Mouse (Mus musculus) testis, adult 2 months (tissue): ENCODE results near the gene Slc4a11.

Source experiments
- CTCF ChIP-seq: fragments of 200-500 bp; IDR thresholded peaks from 2 replicates; pipeline ENCODE4 v1.5.1; 2012; ENCODE audit warnings: low read depth, mild to moderate bottlenecking, inconsistent platforms, low read length, moderate library complexity; ENCODE audit not compliant: control insufficient read depth, insufficient read depth, insufficient replicate concordance
- POLR2A ChIP-seq: fragments of 200-500 bp; IDR thresholded peaks from 2 replicates; pipeline ENCODE4 v1.6.1; 2012; ENCODE audit warnings: low read depth, mild to moderate bottlenecking, inconsistent platforms, low read length, moderate library complexity; ENCODE audit not compliant: control insufficient read depth

DNA sequence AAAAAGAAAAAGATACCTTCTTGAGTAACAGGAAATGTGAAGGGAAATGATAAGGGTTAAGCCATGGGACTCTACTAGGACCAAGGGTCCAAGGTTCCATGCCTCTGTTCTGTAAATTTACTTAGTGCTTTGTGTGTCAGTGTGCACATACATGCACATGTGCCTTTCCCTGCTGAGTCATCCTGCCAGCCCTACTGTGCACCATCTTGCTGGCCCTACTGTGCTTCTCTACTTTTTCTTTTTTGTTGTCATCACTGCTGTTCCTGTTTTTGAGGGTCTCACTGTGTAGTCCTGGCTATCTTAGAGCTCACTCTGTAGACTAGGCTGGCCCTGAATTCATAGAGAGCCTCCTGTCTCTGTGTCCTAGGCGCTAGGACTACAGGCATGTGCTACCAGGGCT lies 30.4 kb upstream of the Slc4a11 start:
- TF ChIP-seq POLR2A (no peak), CTCF (no peak)
